Mouse (Mus musculus): Measurements from ENCODE around the gene Gpkow. TPM values are rescaled to one million over a fixed set of nuclear protein-coding genes. Genes with fewer than 3 reads are reported as not detected.
"Not testable (repeated sequence)": the region's sequence is repeated elsewhere in the genome, so short reads cannot be mapped to it uniquely, and the experiment has no call there.

The Gpkow gene
- total RNA-seq, 2 experiments from 2014 or later, result 36.5 to 37.4 TPM

DNA sequence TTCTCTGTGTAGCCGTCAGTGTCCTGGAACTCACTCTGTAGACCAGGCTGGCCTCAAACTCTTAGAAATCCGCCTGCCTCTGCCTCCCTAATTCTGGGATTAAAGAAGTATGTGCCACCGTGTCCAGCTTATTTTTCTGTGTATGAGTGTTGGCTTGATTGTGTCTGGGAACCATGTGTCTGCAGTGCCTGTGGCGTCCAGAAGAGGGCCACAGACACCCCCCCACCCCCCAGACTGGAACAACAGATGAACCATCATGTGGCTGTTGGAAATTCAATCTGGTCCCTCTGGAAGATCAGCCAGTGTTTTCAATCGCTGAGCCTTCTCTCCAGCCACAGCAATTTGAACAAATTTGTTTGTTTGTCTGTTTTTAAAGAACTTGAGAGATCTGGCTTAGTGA is 46.5 kb downstream of the Gpkow start:
- DNase-seq (ENCODE audit: low spot score in 2 of 2), result no peak

GRCm38 (mm10) chrX:7744940-7745339 is 48.0 kb downstream of the Gpkow start:
- no peak for DNase-seq (ENCODE audit: low spot score in 2 of 2)

DNA sequence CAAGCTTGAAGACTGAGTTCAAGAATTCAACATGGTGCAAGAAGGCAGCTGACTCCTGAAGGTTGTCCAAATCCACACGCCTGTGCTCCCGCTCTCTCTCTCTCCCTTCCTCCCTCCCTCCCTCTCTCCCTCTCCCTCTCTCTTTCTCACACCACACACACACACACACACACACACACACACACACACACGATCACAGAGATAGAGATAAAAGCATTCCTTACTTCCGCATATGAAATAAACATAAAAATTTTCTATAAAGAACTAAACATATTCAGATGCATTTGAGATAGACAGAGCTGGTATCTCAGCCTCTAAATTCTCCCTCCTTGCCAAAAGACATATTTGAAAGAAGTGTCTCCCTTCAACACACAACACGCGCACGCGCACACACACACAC is 48.5 kb downstream of the Gpkow start:
- no peak for DNase-seq (ENCODE audit: low spot score in 2 of 2)

- DNase-seq (ENCODE audit: low spot score in 2 of 2), result peak; percentile 51 to 78
Observed at GRCm38 (mm10) chrX:7750432-7751116, 53.6 kb downstream of the Gpkow start, which contains the start of gene Ccdc120. TSS of gene Ccdc120 (minus strand) at chrX:7750905.

DNA sequence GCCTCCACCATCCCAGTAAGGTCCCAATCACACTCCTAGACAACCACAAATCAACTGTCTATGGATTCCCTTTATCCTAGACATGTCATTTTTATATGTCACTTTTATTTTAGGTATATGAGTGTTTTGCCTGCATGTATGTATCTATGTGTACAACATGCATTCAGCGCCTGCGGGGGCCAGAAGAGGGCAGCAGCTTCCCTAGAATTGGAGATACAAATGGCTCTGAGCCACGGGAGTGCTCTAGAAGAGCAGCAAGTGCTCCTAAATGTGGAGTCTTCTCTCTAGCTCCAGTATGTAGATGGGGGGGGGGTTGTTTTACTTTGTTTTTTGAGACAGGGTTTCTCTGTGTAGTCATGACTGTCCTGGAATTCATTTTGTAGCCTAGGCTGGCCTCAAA is 56.7 kb downstream of the Gpkow start:
- DNase-seq (ENCODE audit: low spot score in 2 of 2), result not testable (repeated sequence)

Other genes with a start within 250 kb of the Gpkow start
- not detected for gene Foxp3, start 123.5 kb upstream of the Gpkow start, total RNA-seq (2021)
- 10 to 100 TPM; 20.0 to 22.5 TPM for gene Ppp1r3f, start 122.8 kb upstream of the Gpkow start, total RNA-seq (2021)
- 10 to 100 TPM; 23.7 to 24.5 TPM for gene Ccdc22, start 91.6 kb upstream of the Gpkow start, total RNA-seq (2021)
- gene Cacna1f, start 90.0 kb upstream of the Gpkow start, total RNA-seq (2021), result not detected
- 1,000 to 10,000 TPM; 1,783 to 1,871 TPM for gene Syp, start 58.7 kb upstream of the Gpkow start, total RNA-seq (2021)
- 1 to 10 TPM; 1.5 TPM for gene Prickle3, start 39.9 kb upstream of the Gpkow start, total RNA-seq (2021)
- 1 to 10 TPM; 3.9 to 5.1 TPM for gene Plp2, start 25.7 kb upstream of the Gpkow start, total RNA-seq (2021)
- under 1 TPM in 1 of 2 experiments, not detected in 1; 0.41 TPM for gene Magix, start 15.9 kb upstream of the Gpkow start, total RNA-seq (2021)
- gene Wdr45, start 17.2 kb downstream of the Gpkow start, total RNA-seq (2021), result 10 to 100 TPM; 61.6 to 67.4 TPM
- under 1 TPM in 1 of 2 experiments, not detected in 1; 0.41 TPM for gene Gm45208, start 25.1 kb downstream of the Gpkow start, total RNA-seq (2021)
- gene Praf2, start 31.3 kb downstream of the Gpkow start, total RNA-seq (2021), result 100 to 1,000 TPM in 1 of 2 experiments, 10 to 100 TPM in 1; 97.3 to 100 TPM
- gene Ccdc120, start 53.8 kb downstream of the Gpkow start, total RNA-seq (2021), result 10 to 100 TPM; 17.6 to 21.5 TPM
- gene Tfe3, start 65.4 kb downstream of the Gpkow start, total RNA-seq (2021), result 10 to 100 TPM; 33.7 to 38.7 TPM
- 100 to 1,000 TPM in 1 of 2 experiments, 10 to 100 TPM in 1; 95.3 to 105 TPM for gene Gripap1, start 92.6 kb downstream of the Gpkow start, total RNA-seq (2021)
- 1 to 10 TPM; 7.0 to 8.9 TPM for gene Kcnd1, start 125.2 kb downstream of the Gpkow start, total RNA-seq (2021)
- 10 to 100 TPM; 75.3 to 87.4 TPM for gene Otud5, start 144.2 kb downstream of the Gpkow start, total RNA-seq (2021)
- gene Pim2, start 181.1 kb downstream of the Gpkow start, total RNA-seq (2021), result 10 to 100 TPM; 49.3 to 58.8 TPM
- gene Slc35a2, start 186.9 kb downstream of the Gpkow start, total RNA-seq (2021), result 10 to 100 TPM; 38.9 to 45.9 TPM
- 10 to 100 TPM; 93.4 to 96.7 TPM for gene Pqbp1, start 202.1 kb downstream of the Gpkow start, total RNA-seq (2021)
- gene Timm17b, start 202.2 kb downstream of the Gpkow start, total RNA-seq (2021), result 10 to 100 TPM; 21.9 to 23.8 TPM
- gene Gm10491, start 210.7 kb downstream of the Gpkow start, total RNA-seq (2021), result not detected
- gene Gm10490, start 212.4 kb downstream of the Gpkow start, total RNA-seq (2021), result not detected
- 100 to 1,000 TPM; 437 to 442 TPM for gene Pcsk1n, start 222.7 kb downstream of the Gpkow start, total RNA-seq (2021)
- gene Eras, start 231.5 kb downstream of the Gpkow start, total RNA-seq (2021), result not detected